Mouse (Mus musculus): ENCODE data around the gene Arhgap32. TPM values are rescaled to one million over a fixed set of nuclear protein-coding genes. Genes with fewer than 3 reads are reported as not detected.

Arhgap32 gene
- polyA plus RNA-seq, 1 experiment from 2014 or later, result 12.0 TPM

DNA sequence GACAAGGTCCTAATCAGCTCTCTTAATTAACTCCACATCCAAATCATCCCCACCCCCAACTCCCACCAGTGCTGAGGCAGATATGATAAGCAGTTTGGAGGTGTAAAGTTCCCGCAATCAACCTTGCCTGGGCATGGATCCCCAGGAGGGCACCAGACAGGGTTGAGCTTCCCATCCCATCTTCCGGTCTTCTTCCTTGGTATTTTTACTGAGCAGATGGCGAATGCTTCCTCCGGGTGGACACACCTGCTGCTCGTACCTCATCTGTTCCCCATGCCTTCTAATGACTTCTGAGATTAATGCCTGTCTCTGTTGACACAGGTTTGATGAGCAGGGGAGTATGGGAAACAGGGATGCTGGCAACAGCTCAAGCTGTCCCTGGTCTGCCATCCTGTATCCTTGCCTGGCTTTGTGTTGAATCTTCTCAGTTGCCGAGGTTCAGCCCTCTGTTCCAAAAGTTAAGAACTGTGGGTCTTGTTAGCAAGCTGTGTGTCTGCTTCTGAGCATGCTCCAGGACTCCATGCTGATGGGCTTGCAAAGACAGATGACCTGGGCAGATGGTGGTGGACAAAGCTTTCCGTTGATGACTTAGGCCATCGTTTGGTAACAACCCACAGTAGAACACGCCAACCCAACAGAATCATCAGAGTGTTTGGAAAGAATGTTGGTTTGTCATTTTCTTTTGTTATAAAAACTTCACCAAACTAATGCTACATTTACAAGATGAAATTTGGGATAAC lies 179.3 kb downstream of the Arhgap32 start:
- ATAC-seq, result no peak
- no peaks in the 10 kb centered on the region for H3K9me3 ChIP-seq (ENCODE audit: control insufficient read depth, low read length)
- no peak overlapping the region for H3K4me3 ChIP-seq (replicated peaks; ENCODE audit: low read length)
- no peak overlapping the region for H3K27ac ChIP-seq (ENCODE audit: low read length)
- 90% methylated on average over 9 of the region's 9 CpGs for WGBS
- H3K27me3 ChIP-seq (replicated peaks; ENCODE audit: control insufficient read depth, insufficient read depth, low read length), result no peaks in the 10 kb centered on the region
- H3K4me2 ChIP-seq (ENCODE audit: low read length), result no peak overlapping the region
- H3K4me1 ChIP-seq (replicated peaks; ENCODE audit: control insufficient read depth, insufficient read depth, low read length), result no peaks in the 10 kb centered on the region
- H3K9ac ChIP-seq (replicated peaks; ENCODE audit: low read depth, low read length), result no peak overlapping the region
- no peaks in the 10 kb centered on the region for H3K36me3 ChIP-seq (ENCODE audit: control insufficient read depth, insufficient read depth)

DNA sequence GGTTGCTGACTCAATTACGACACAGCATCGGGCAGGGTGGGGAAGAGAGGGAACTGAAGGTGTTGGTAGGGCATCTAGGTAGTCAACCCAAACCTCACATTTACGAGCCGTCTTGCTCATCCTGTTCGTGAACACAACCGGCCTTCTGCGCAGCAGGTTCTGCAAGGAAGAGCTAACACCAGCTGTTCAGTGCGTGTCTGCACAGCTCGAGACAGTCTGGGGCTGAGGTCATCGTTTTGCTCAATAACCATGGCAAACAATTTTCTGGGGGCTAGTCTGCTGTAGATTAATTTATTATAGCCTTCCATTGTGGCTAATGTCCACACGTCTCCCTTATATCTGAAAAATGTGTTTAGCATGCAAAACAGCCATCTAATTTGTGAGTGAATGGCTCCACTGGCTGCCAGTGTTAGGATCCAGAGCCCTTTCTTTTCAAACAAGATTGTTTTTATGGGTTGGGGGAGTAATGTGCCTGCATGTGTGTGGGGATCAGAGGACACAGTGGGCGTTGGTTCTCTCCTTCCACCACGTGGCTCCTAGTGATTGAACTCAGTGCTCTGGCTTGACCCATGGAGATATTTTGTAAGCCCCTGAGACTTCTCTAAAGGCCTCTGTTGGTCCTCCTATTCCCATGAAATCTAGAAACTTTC lies 186.7 kb downstream of the Arhgap32 start:
- Histone ChIP-seq H3K4me2 (ENCODE audit: low read length) (no peak overlapping the region), H3K4me3 (replicated peaks; ENCODE audit: low read length) (no peak overlapping the region), H3K9ac (replicated peaks; ENCODE audit: low read depth, low read length) (no peak overlapping the region), H3K4me1 (replicated peaks; ENCODE audit: control insufficient read depth, insufficient read depth, low read length) (peaks cover 7% of the 10 kb centered on the region; the same call in 1 of the 2 replicates), H3K9me3 (ENCODE audit: control insufficient read depth, low read length) (no peaks in the 10 kb centered on the region), H3K27me3 (replicated peaks; ENCODE audit: control insufficient read depth, insufficient read depth, low read length) (no peaks in the 10 kb centered on the region), H3K36me3 (ENCODE audit: control insufficient read depth, insufficient read depth) (no peaks in the 10 kb centered on the region), H3K27ac (ENCODE audit: low read length) (no peak overlapping the region)
- 52% methylated on average over 13 of the region's 13 CpGs for WGBS
- ATAC-seq, result peak; percentile 55; the same call in 1 of the 2 replicates

DNA sequence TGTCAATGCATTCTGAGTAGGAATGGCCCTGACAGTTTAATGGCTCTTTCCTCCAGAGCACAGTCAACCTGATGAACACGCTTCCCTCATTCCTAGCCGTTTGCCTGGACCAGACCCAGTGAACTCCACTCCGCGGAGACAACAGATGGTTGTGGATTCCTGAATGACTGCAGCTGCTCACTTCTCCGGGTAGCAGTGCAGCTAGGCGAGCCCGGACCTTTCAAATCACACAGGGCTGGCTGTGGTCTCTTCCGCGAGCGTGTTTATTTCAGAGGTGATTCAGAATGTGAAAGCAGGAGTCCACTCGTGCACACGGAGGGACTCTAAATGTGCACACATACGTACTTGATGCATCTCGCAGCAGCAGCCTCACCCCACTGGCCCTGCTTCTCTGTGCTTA lies 195.8 kb downstream of the Arhgap32 start:
- no peak overlapping the region for H3K9ac ChIP-seq (replicated peaks; ENCODE audit: low read depth, low read length)
- peak; percentile 78 for ATAC-seq

DNA sequence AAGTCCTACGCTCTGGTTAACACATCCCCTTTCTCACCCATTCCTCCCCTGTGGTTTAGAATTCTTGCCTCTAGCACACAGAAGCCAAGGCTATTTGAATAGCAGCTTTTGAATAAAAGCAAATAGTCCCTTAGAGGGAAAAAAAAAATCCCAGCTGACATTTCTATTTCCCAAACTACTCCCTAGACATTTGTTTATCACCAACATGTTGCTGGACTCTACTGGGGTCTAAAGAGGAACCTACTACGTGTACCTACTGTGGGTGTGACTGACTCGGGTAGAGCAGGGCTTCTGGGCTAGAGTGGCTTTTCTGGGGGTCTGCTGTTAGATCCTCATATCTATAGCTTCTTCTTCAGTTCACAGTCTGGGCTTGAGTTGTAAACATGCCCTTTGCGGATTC lies 196.3 kb downstream of the Arhgap32 start:
- no peak overlapping the region for H3K27ac ChIP-seq (ENCODE audit: low read length)
- H3K4me3 ChIP-seq (replicated peaks; ENCODE audit: low read length), result no peak overlapping the region
- H3K4me1 ChIP-seq (replicated peaks; ENCODE audit: control insufficient read depth, insufficient read depth, low read length), result no peaks in the 10 kb centered on the region; the same call in 1 of the 2 replicates
- no peak for ATAC-seq
- peak overlapping the region; percentile 16; the same call in 1 of the 2 replicates for H3K4me2 ChIP-seq (ENCODE audit: low read length)
- no peaks in the 10 kb centered on the region for H3K9me3 ChIP-seq (ENCODE audit: control insufficient read depth, low read length)
- WGBS, result 70% methylated on average over 4 of the region's 4 CpGs
- H3K36me3 ChIP-seq (ENCODE audit: control insufficient read depth, insufficient read depth), result no peaks in the 10 kb centered on the region
- no peak overlapping the region for H3K9ac ChIP-seq (replicated peaks; ENCODE audit: low read depth, low read length)
- H3K27me3 ChIP-seq (replicated peaks; ENCODE audit: control insufficient read depth, insufficient read depth, low read length), result no peaks in the 10 kb centered on the region

More for the DNA sequence above, 195.8 kb downstream of the Arhgap32 start:
- no peaks in the 10 kb centered on the region for H3K9me3 ChIP-seq (ENCODE audit: control insufficient read depth, low read length)
- no peaks in the 10 kb centered on the region; the same call in 1 of the 2 replicates for H3K4me1 ChIP-seq (replicated peaks; ENCODE audit: control insufficient read depth, insufficient read depth, low read length)
- no peak overlapping the region for H3K27ac ChIP-seq (ENCODE audit: low read length)
- H3K27me3 ChIP-seq (replicated peaks; ENCODE audit: control insufficient read depth, insufficient read depth, low read length), result no peaks in the 10 kb centered on the region
- peak overlapping the region; percentile 16; the same call in 1 of the 2 replicates for H3K4me2 ChIP-seq (ENCODE audit: low read length)
- WGBS, result 45% methylated on average over 14 of the region's 14 CpGs
- H3K36me3 ChIP-seq (ENCODE audit: control insufficient read depth, insufficient read depth), result no peaks in the 10 kb centered on the region
- no peak overlapping the region for H3K4me3 ChIP-seq (replicated peaks; ENCODE audit: low read length)

DNA sequence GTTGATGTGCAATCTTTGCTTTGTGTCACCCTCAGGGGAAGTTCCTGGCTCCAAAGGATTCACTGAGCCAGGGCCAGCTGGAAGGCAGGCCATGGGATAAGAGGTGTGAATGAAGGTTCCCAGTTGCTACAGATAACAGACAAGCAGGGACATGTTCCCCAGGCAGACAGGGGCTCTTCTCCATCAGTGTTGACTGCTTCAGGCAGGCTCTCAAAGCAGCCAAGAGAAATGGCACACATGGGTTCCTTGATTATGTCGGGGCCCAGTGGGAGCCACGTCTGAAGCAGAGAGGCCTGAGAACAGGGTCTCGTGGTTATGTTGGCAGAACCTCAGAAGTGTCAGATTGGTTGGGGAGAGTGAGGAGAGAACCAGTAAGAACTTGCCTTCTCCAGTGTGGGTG lies 198.1 kb downstream of the Arhgap32 start:
- ATAC-seq, result no peak
- Histone ChIP-seq H3K4me3 (replicated peaks; ENCODE audit: low read length) (no peak overlapping the region), H3K4me1 (replicated peaks; ENCODE audit: control insufficient read depth, insufficient read depth, low read length) (no peaks in the 10 kb centered on the region; the same call in 1 of the 2 replicates), H3K4me2 (ENCODE audit: low read length) (no peak overlapping the region), H3K27me3 (replicated peaks; ENCODE audit: control insufficient read depth, insufficient read depth, low read length) (no peaks in the 10 kb centered on the region), H3K36me3 (ENCODE audit: control insufficient read depth, insufficient read depth) (no peaks in the 10 kb centered on the region), H3K27ac (ENCODE audit: low read length) (no peak overlapping the region), H3K9ac (replicated peaks; ENCODE audit: low read depth, low read length) (no peak overlapping the region), H3K9me3 (ENCODE audit: control insufficient read depth, low read length) (no peaks in the 10 kb centered on the region)
- whole genome bisulfite sequencing, result 84% methylated on average over 3 of the region's 3 CpGs

DNA sequence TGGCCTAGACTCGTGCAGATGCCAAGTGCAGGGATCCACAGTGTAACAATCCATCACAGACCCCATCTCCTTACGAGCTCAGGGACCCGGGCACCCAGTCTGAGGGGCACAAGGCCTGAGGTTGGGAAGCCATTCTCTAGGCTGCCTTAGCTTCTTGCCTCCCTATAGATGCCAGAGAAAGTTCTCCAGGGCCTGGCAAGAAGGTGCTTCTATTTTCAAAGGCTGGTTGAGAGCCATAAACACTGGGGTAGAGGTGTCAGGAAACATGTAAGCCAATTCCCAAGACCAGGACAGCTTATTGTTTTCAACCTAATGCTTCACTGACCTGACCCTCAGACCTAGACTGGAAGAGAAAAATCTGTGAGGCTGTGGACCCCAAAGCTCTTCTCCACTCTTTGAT lies 200.1 kb downstream of the Arhgap32 start:
- Histone ChIP-seq H3K27me3 (replicated peaks; ENCODE audit: control insufficient read depth, insufficient read depth, low read length) (no peaks in the 10 kb centered on the region), H3K4me1 (replicated peaks; ENCODE audit: control insufficient read depth, insufficient read depth, low read length) (no peaks in the 10 kb centered on the region; the same call in 1 of the 2 replicates), H3K4me2 (ENCODE audit: low read length) (no peak overlapping the region), H3K4me3 (replicated peaks; ENCODE audit: low read length) (no peak overlapping the region), H3K9ac (replicated peaks; ENCODE audit: low read depth, low read length) (no peak overlapping the region), H3K36me3 (ENCODE audit: control insufficient read depth, insufficient read depth) (no peaks in the 10 kb centered on the region), H3K9me3 (ENCODE audit: control insufficient read depth, low read length) (no peaks in the 10 kb centered on the region), H3K27ac (ENCODE audit: low read length) (no peak overlapping the region)
- WGBS, result 90% methylated on average over 3 of the region's 3 CpGs
- ATAC-seq, result no peak

Small RNA genes lying within 50 kb of the gene (microRNA-seq; reads per million reads assigned to microRNA genes)
- gene Gm44453, result not detected

Other genes starting within 250 kb of the Arhgap32 start
- gene Barx2, start 202.7 kb upstream of the Arhgap32 start, polyA plus RNA-seq (2015; fragmentation: Nextera tagmentation; extraction: Ambion mirVana), result not detected in 2 replicates
- gene Kcnj5, start 228.2 kb downstream of the Arhgap32 start, polyA plus RNA-seq (2015; fragmentation: Nextera tagmentation; extraction: Ambion mirVana), result 0.68 and 0.73 TPM in 2 replicates